Mouse (Mus musculus): Measurements from ENCODE around the gene Cxcr2. TPM values are rescaled to one million over a fixed set of nuclear protein-coding genes. Genes with fewer than 3 reads are reported as not detected.

Gene Cxcr2
- polyA plus RNA-seq, 1 experiment from 2014 or later: 0.15 TPM

DNA sequence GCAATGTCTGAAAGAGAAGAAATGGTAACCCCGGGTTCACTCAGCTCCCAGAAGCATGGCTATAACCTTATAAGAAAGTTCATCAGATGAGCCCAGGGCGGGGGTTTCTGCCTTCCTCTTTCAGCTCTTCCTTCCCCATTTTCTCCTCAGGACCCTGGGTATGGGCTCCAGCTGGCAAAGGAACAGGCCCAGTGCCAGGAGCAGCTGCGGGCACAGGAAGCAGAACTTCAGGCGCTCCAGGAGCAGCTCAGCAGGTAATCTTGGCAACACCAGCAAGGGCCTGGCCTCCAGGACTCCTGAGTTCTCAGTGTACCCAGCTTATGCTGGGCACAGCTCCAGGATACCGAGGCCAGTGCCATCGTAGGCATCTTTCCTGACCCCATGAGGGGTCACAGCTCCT lies 19.8 kb upstream of the Cxcr2 start:
- no peak overlapping the region for H3K4me2 ChIP-seq
- H3K27ac ChIP-seq (ENCODE audit: low read depth, low read length): no peak overlapping the region
- no peak overlapping the region for H3K4me3 ChIP-seq (ENCODE audit: low read depth, low read length)
- 73% methylated on average over 6 of the region's 6 CpGs for WGBS
- no peaks in the 10 kb centered on the region for H3K27me3 ChIP-seq (ENCODE audit: control insufficient read depth, insufficient read depth, low read length)
- no peak overlapping the region for H3K9ac ChIP-seq (ENCODE audit: low read length)
- H3K4me1 ChIP-seq (ENCODE audit: control insufficient read depth, insufficient read depth, low read length): no peaks in the 10 kb centered on the region
- DNase-seq (ENCODE audit: low spot score, missing footprints): no peak
- no peaks in the 10 kb centered on the region for H3K36me3 ChIP-seq (ENCODE audit: control insufficient read depth, insufficient read depth, low read length)
- no peaks in the 10 kb centered on the region for H3K9me3 ChIP-seq (ENCODE audit: control insufficient read depth, low read length)
- ATAC-seq (ENCODE audit: low FRiP score): no peak

DNA sequence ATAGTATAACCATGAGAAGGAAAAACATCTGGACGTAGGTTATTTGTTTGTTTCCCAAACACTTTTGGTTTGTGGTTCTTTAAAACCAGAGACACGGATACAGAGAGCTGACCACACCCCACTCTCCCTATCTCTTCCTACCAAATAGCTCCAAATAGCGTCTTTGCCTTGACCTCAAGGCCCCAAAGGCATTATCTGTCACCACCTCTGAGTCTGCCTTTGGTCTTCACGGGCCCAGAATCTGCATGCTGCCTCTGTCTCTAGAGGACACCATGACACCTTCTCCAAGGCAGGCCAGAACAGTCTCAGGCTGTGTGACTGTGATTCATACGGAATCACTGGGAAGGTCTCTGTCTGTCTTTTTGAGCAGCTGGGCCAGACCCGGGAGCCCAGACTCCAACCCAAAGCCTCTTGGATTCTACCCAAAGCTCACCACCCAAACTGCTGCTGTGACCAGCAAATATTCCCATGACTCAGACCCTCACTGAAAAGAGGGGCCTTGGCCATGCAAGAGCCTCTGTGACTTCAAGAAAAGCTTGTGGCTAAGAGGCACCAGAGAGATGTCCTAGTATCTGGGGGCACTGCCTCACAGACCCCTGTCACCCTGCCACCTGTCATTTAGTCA lies 18.4 kb upstream of the Cxcr2 start:
- DNase-seq (ENCODE audit: low spot score, missing footprints) (peak; percentile 67), ATAC-seq (ENCODE audit: low FRiP score) (no peak)
- H3K4me3 ChIP-seq (ENCODE audit: low read depth, low read length): no peak overlapping the region
- no peak overlapping the region for H3K27ac ChIP-seq (ENCODE audit: low read depth, low read length)
- WGBS: 84% methylated on average over 6 of the region's 6 CpGs
- H3K9me3 ChIP-seq (ENCODE audit: control insufficient read depth, low read length): no peaks in the 10 kb centered on the region
- H3K27me3 ChIP-seq (ENCODE audit: control insufficient read depth, insufficient read depth, low read length): no peaks in the 10 kb centered on the region
- H3K9ac ChIP-seq (ENCODE audit: low read length): no peak overlapping the region
- H3K4me2 ChIP-seq: no peak overlapping the region
- no peaks in the 10 kb centered on the region for H3K36me3 ChIP-seq (ENCODE audit: control insufficient read depth, insufficient read depth, low read length)
- no peaks in the 10 kb centered on the region for H3K4me1 ChIP-seq (ENCODE audit: control insufficient read depth, insufficient read depth, low read length)

DNA sequence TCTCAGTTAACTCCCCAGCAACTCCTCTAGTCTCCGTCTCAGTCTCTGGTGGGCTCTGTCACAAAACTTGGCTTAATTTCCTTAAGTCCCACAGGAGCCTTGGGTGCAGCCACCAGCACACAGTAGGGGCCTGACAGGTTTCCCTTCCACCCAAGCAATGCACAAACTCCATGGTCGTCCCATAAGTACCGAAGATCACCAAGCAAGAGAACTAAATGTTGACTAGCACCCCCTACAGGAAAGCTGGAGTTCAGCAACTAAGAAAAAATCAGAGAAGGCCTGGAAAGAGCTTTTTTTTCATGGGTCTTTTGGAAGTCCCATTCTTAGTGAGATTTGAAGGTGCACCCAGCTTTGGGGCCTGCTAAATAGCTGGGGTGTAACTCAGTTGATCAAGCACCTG lies 14.4 kb upstream of the Cxcr2 start:
- no peaks in the 10 kb centered on the region for H3K27me3 ChIP-seq (ENCODE audit: control insufficient read depth, insufficient read depth, low read length)
- H3K4me3 ChIP-seq (ENCODE audit: low read depth, low read length): no peak overlapping the region
- DNase-seq (ENCODE audit: low spot score, missing footprints) (peak; percentile 82), ATAC-seq (ENCODE audit: low FRiP score) (no peak)
- 68% methylated on average over 3 of the region's 3 CpGs for WGBS
- H3K36me3 ChIP-seq (ENCODE audit: control insufficient read depth, insufficient read depth, low read length): no peaks in the 10 kb centered on the region
- no peak overlapping the region for H3K27ac ChIP-seq (ENCODE audit: low read depth, low read length)
- H3K4me2 ChIP-seq: no peak overlapping the region
- H3K9me3 ChIP-seq (ENCODE audit: control insufficient read depth, low read length): no peaks in the 10 kb centered on the region
- no peaks in the 10 kb centered on the region for H3K4me1 ChIP-seq (ENCODE audit: control insufficient read depth, insufficient read depth, low read length)
- no peak overlapping the region for H3K9ac ChIP-seq (ENCODE audit: low read length)

DNA sequence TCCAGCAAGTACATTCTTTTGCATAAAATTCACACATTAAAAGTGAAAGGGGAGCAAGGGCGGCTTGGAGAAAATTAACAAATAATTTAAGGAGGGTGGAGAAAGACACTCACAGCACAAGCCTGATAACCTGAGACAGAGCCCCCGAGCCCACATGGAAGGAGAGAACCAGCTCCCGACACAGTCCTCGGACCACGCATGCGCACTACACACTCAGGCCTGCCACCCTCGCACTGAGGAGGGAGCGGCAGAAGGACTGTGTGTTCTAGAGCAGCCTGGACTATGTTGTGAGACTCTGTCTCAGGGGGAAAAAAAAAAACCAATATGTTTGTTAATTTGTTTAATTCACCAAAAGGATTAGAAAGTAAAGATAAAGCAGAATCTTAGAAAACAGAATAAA lies 12.0 kb upstream of the Cxcr2 start:
- ATAC-seq (ENCODE audit: low FRiP score): no peak
- WGBS: 73% methylated on average over 8 of the region's 8 CpGs

DNA sequence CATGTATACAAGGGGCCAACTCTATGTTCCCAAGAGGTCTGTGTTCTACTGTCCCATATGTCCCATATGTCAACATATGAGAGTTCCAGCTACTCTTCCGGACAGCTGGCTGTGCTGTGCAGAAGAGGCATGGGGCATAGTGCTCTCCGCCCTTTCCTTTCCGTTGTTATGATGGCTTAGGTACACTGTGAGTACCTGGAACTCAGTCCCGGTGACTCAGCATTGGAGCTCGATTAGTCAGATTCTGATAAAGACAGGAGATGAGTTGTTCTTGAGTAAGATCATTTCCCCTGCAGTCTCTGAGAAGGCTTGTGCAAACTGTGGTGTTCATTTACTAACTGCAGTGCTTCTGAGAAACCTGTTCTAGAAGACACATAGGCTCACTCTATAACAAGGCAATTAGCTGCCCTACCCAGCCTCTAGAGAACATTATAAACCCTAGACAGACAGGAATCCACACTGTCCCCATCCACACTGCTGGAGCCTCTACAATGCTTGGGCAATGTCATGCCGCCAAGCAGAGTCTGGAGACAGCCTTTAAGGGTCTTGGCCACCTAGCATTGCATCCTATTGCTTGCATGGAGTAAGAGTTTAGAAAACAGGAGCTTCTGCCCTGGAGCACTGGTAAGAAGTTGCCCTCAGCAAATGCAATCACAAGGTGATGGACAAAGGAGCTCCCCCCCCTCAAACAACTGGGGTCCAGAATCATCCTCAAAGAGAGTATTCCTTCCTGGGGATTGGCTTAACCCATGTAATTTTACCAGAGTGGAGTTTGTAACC lies 4.5 kb upstream of the Cxcr2 start:
- Histone ChIP-seq H3K4me2 (no peak overlapping the region), H3K27ac (ENCODE audit: low read depth, low read length) (no peak overlapping the region), H3K4me1 (ENCODE audit: control insufficient read depth, insufficient read depth, low read length) (no peaks in the 10 kb centered on the region), H3K36me3 (ENCODE audit: control insufficient read depth, insufficient read depth, low read length) (no peaks in the 10 kb centered on the region), H3K4me3 (ENCODE audit: low read depth, low read length) (no peak overlapping the region), H3K9me3 (ENCODE audit: control insufficient read depth, low read length) (no peaks in the 10 kb centered on the region), H3K9ac (ENCODE audit: low read length) (no peak overlapping the region), H3K27me3 (ENCODE audit: control insufficient read depth, insufficient read depth, low read length) (no peaks in the 10 kb centered on the region)
- DNase-seq (ENCODE audit: low spot score, missing footprints) (peak; percentile 65), ATAC-seq (ENCODE audit: low FRiP score) (no peak)
- 91% methylated on average over 6 of the region's 6 CpGs for WGBS

More for the DNA sequence above, 12.0 kb upstream of the Cxcr2 start:
- H3K9ac ChIP-seq (ENCODE audit: low read length): no peak overlapping the region
- H3K36me3 ChIP-seq (ENCODE audit: control insufficient read depth, insufficient read depth, low read length): no peaks in the 10 kb centered on the region
- no peaks in the 10 kb centered on the region for H3K9me3 ChIP-seq (ENCODE audit: control insufficient read depth, low read length)
- H3K4me2 ChIP-seq: no peak overlapping the region
- H3K27me3 ChIP-seq (ENCODE audit: control insufficient read depth, insufficient read depth, low read length): no peaks in the 10 kb centered on the region
- DNase-seq (ENCODE audit: low spot score, missing footprints): peak; percentile 79
- H3K4me3 ChIP-seq (ENCODE audit: low read depth, low read length): no peak overlapping the region
- H3K27ac ChIP-seq (ENCODE audit: low read depth, low read length): no peak overlapping the region
- no peaks in the 10 kb centered on the region for H3K4me1 ChIP-seq (ENCODE audit: control insufficient read depth, insufficient read depth, low read length)

DNA sequence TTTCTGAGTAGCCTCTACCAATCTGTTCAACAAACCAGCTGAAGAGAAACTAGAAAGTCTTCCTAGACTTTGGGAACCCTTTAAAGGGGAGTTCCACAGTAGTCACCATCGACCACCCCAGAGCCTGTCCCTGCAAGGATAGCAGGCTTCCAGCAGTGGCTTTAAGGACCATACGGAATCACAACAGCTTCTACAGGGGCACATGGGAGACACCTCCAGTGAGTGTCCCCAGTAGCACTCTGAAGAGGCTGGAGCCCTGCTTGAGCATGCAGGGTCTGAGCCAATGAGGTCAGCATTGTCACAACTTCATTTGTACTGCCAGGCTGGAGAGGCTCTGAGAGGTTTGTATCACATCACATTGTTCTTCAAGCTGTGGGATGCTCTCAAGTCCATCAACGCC lies 3.7 kb upstream of the Cxcr2 start:
- Histone ChIP-seq H3K9ac (ENCODE audit: low read length) (no peak overlapping the region), H3K4me2 (no peak overlapping the region), H3K27me3 (ENCODE audit: control insufficient read depth, insufficient read depth, low read length) (no peaks in the 10 kb centered on the region), H3K4me3 (ENCODE audit: low read depth, low read length) (no peak overlapping the region), H3K36me3 (ENCODE audit: control insufficient read depth, insufficient read depth, low read length) (no peaks in the 10 kb centered on the region), H3K9me3 (ENCODE audit: control insufficient read depth, low read length) (no peaks in the 10 kb centered on the region), H3K4me1 (ENCODE audit: control insufficient read depth, insufficient read depth, low read length) (no peaks in the 10 kb centered on the region), H3K27ac (ENCODE audit: low read depth, low read length) (no peak overlapping the region)
- WGBS: 74% methylated on average over 3 of the region's 3 CpGs
- peak; percentile 75 for DNase-seq (ENCODE audit: low spot score, missing footprints)
- ATAC-seq (ENCODE audit: low FRiP score): no peak

DNA sequence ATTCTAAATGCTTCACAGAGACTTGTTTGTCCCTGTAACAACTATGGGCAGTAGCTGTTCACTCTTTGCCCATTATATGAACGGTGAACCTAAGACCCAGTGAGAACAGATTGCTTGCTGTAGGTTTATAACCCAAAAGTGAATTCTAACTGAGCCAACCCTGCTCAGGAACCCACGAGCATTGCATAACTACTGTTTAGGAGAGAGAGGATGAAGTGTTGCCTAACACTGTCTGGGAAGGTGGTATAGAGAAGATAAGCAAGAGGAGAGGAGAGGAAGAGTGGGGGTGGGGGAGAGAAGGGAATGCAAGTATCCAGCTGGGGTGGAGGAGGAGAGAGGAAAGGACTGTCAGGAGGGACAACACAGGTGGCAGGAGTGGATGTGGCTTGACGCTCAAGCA lies 2.7 kb upstream of the Cxcr2 start:
- Histone ChIP-seq H3K36me3 (ENCODE audit: control insufficient read depth, insufficient read depth, low read length) (no peaks in the 10 kb centered on the region), H3K27ac (ENCODE audit: low read depth, low read length) (no peak overlapping the region), H3K4me3 (ENCODE audit: low read depth, low read length) (no peak overlapping the region), H3K27me3 (ENCODE audit: control insufficient read depth, insufficient read depth, low read length) (no peaks in the 10 kb centered on the region), H3K4me1 (ENCODE audit: control insufficient read depth, insufficient read depth, low read length) (no peaks in the 10 kb centered on the region), H3K4me2 (no peak overlapping the region), H3K9me3 (ENCODE audit: control insufficient read depth, low read length) (no peaks in the 10 kb centered on the region), H3K9ac (ENCODE audit: low read length) (no peak overlapping the region)
- WGBS: 78% methylated on average over 3 of the region's 3 CpGs
- ATAC-seq (ENCODE audit: low FRiP score) (no peak), DNase-seq (ENCODE audit: low spot score, missing footprints) (peak; percentile 64)

DNA sequence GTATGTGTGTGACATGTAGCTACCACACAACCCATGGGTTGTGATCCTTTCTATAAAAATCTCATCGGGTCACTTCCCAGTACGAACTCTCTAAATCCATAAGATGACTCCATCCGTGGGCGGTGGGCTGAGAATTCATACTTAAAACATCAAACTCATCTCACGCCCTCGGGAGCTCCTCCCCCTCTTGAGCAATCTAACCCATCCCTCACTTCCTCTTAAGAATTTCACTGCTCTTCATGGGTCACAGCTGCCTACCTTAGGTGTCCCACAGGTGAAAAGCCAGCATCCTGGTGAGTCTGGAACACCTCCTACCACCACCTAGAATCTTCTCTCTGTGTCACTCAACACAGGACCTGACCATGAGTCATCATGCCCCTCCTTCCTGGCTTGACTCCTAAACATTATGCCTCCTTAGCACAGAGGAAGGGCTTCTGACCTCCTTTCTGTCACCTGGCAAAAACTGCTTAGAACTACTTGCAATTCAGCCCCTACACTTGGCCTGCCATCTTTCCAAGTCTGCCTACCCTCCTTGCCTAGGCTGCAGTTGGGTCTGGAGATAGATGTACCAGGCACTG lies 1.7 kb downstream of the Cxcr2 start:
- Histone ChIP-seq H3K36me3 (ENCODE audit: control insufficient read depth, insufficient read depth, low read length) (no peaks in the 10 kb centered on the region), H3K4me1 (ENCODE audit: control insufficient read depth, insufficient read depth, low read length) (no peaks in the 10 kb centered on the region), H3K4me2 (no peak overlapping the region), H3K9me3 (ENCODE audit: control insufficient read depth, low read length) (no peaks in the 10 kb centered on the region), H3K27ac (ENCODE audit: low read depth, low read length) (no peak overlapping the region), H3K27me3 (ENCODE audit: control insufficient read depth, insufficient read depth, low read length) (no peaks in the 10 kb centered on the region), H3K4me3 (ENCODE audit: low read depth, low read length) (no peak overlapping the region), H3K9ac (ENCODE audit: low read length) (no peak overlapping the region)
- no peak for ATAC-seq (ENCODE audit: low FRiP score)
- 91% methylated on average over 6 of the region's 6 CpGs for WGBS
- DNase-seq (ENCODE audit: low spot score, missing footprints): peak; percentile 39

DNA sequence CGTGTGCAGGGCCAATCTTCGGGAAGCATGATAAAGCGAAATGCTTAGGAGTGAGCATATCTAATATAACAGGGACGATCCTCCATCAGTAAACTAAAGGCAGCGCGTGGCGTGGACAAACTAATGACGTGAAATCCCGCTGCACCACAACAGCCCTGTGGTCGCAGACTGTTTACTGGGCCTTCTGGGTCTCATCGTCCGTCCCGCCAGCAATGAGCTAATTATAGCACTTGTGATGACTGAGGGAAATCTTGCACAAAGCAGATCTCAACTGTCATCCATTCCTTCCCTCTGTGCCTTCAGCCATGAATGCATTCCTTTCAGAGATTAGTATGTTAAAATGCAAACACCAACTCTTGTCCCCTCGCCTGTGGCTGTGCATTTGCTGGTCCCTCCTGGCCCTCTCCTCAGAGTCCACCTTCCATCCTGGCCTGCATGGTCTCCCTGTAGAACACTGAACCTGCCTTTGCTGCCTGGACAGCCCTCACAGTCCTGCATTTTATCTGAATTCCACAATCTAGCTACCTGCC lies 2.7 kb downstream of the Cxcr2 start:
- H3K36me3 ChIP-seq (ENCODE audit: control insufficient read depth, insufficient read depth, low read length): no peaks in the 10 kb centered on the region
- H3K4me2 ChIP-seq: no peak overlapping the region
- 87% methylated on average over 14 of the region's 14 CpGs for WGBS
- ATAC-seq (ENCODE audit: low FRiP score): no peak
- no peaks in the 10 kb centered on the region for H3K4me1 ChIP-seq (ENCODE audit: control insufficient read depth, insufficient read depth, low read length)
- H3K4me3 ChIP-seq (ENCODE audit: low read depth, low read length): no peak overlapping the region
- no peaks in the 10 kb centered on the region for H3K27me3 ChIP-seq (ENCODE audit: control insufficient read depth, insufficient read depth, low read length)
- H3K9ac ChIP-seq (ENCODE audit: low read length): no peak overlapping the region
- DNase-seq (ENCODE audit: low spot score, missing footprints): peak; percentile 75
- H3K27ac ChIP-seq (ENCODE audit: low read depth, low read length): no peak overlapping the region
- H3K9me3 ChIP-seq (ENCODE audit: control insufficient read depth, low read length): no peaks in the 10 kb centered on the region

Data from midbrain, embryonic 11.5 days (tissue).